Mouse (Mus musculus) large intestine, adult 2 months (tissue): ENCODE measurements at regions not wholly inside any gene's neighbourhood (a gene's known extent, or its start where the extent isn't known, plus 50 kb on each side); places are given as distances from the start of the nearest gene placed in this dataset.

Source experiments
- DNase-seq: peaks from one replicate; pipeline ENCODE4 v3.0.0-alpha.2; 2012; ENCODE audit warnings: low read depth, low spot score
- WGBS: fragments of 180-500 bp; shearing (Covaris S2); methylation state at CpG from one replicate; pipeline ENCODE4 v1.1.7; 2018; 5-methylcytosine and 5-hydroxymethylcytosine counted together

DNA sequence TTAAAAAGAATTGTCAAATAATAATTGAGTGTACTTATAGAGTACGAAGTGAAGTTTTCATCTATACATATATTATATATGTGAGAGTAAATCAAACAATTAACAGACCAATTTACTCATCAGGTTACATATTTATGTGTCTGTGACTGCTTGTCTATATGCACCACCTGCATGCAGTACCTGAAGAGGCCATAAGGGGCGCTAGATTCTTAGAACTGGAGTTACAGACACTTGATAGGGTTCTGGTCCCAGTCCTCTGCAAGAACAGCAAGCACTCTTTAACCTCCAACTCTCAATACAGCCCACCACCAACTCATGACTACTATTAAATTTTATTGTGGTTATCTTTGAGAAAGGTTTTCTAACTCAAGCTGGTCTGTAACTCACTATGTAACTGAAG, 351.7 kb upstream of the Fam241a start:
- DNase-seq, result no peak
- WGBS, result 62% methylated on average over 2 of the region's 2 CpGs

DNA sequence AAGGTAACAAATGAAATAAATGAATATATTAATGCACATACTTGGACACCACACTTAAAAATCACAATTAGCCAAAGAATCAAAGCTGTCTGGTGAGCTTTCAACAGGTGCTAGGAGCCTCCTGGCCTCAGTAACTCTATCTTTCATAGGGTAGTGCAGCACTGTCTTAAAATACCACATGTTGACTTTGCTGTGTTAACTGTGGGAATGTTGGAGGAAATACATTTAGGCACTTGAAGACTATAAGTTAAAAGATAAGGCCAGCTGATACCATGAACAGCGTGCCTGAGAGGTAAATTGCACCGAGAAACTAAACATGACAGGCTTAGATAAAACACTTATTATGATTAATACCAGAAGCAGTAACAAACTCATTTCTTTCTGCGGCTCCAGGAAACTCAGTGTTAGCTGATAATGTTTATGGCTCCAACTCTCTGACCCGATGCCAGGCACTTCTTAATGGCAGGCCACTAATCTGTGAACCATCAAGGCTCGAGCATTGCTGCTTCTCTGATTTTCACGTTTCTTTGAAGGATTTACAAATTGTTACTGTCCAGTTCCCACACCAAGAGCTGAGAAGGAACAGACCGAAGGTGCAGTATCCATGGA, 343.8 kb upstream of the Fam241a start:
- DNase-seq, result no peak
- WGBS, result 25% methylated on average over 7 of the region's 7 CpGs

DNA sequence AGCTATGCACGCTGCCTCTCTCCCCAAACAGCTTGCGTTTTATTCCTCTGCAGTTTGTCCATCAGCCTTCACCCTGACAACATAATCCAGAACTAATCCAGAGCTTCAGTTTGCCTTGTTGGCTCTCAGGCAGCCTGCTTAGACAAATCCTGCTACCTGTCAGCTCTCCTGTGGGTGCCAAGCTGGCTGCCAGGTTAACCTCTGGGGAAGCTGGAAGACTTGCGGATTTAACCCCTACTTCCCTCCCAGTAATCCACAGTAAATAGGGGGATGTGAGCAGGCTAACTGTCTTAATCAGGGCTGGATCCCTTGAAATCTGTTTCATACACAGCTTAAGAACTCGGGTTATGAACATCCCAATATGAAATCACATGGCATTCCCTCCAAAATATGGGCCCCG, 334.3 kb upstream of the Fam241a start:
- no peak for DNase-seq
- WGBS, result 81% methylated on average over 5 of the region's 5 CpGs

DNA sequence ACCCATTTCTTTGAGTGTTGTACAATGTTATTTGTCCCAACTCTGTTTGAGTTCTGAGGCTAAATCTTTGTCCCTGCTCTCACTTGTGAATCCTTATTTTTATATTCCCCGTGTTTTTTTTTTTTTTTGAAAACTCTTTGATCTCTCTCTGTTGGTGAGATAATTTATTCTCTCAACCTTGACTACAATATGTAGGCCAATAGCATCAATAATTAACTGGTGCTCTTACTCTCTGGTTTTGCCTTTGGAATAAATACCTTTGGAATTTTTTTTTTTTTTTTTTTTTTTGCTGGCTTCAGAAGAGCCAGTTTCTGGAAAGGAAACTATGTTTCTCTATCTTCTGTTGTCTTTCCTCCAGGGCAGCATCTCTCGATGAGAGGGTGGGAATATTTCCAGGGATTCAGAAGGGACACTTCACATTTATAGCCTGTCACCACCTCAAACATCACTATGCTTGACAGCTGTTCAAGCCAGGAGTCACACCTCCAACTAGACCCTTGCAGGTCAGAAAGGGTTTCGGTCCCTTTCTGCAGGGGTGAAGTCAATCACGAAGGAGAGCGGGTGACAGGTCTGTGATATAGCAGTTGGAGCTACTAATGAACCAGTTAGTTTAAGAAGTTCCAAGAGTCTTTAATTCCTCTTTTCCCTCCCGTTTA, 330.9 kb upstream of the Fam241a start:
- 65% methylated on average over 6 of the region's 6 CpGs for WGBS
- no peak for DNase-seq

DNA sequence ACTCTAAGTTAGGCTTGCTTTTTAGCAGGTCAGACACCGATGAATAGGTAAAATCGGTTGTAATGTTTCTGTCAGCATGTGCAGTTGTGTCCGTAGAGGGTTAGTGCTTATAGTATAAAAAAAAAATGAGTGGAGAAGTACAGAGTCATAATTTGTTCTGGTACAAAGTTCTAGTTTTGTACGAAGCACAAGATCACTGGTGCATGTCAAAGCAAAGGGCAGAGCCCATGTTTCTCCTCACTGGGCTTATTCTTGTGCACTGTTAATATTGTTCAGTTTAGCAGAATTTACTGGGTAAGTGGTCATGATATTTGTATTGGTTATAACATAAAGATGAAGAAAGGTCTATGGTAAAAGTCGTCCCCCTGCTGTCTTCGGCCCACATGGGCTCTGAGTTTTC, 330.4 kb upstream of the Fam241a start:
- DNase-seq, result no peak
- 87% methylated on average over 6 of the region's 6 CpGs for WGBS

DNA sequence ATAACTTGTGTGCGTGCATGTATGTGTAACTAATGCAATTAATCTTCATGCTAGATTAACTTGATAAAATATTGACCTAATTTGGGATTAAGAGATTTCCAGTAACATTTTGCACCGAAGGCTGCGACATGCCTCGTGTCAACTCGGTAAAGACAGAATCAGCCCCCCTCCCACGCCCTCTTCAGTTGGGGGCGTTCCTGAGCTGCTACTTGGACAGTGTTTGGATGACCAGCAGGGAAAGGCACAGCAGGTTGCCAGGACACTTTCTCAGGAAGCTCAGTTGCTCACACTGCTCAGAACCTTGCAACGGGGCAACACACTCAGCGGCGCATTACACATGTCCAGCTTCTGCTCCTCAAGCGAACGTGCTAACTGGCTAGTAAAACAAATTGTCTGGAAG, 326.2 kb upstream of the Fam241a start:
- no peak for DNase-seq
- WGBS, result 62% methylated on average over 12 of the region's 12 CpGs

DNA sequence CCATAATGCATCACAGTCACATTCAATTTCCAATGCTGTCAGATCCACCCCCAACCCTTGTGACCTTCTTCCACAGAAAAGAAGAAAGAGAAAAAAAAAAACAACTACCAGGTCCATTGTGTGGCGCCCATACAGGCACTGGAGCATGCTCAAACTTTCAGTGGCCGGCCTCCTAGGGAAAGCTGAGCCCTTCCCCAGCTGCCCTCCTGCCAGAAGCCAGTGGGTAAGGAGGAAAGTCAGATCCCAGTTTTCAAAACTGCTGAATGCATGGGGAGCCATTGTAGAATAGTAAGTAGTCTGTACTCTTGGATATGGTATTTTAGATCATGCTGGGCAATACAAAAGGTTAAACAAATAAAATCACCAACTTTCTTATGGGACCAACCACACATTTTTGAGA, 325.5 kb upstream of the Fam241a start:
- WGBS, result 85% methylated on average over 2 of the region's 2 CpGs
- DNase-seq, result no peak

DNA sequence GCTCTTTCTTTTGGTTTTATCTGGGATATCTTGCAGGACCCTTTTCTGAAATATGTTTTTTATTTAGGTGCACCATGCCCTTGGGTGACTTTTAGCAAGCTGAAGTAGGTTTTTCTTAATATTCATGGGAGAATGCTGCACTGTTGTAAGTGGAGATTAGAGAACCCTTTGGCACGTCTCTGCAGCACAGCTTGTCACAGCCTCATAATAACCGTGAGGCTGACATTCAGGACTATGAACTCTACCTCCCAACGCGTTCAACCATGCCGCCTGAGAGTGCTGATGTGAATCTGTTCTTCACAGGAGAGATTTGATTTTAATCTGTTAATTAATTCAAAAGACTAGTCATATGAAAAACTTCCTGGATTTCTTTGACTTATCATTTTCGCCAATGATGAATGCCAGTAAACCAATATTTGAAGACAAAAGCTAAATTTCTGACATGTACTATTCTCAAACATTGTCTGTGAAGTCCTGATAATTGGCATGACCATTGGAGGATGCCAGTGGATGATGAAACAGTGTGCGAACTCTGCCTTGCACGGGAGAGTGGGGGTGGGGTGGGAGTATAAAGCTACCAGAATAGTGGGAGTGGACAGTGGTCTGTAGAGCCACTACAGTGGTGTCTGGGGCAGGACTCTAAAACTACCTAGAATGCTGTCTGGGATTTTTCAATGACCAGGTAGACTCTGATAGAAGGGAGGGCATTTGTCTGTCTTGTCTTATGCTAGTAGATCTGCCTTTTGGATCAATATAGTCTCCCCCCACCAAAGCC, 324.8 kb upstream of the Fam241a start:
- no peak for DNase-seq
- WGBS, result 86% methylated on average over 8 of the region's 8 CpGs

DNA sequence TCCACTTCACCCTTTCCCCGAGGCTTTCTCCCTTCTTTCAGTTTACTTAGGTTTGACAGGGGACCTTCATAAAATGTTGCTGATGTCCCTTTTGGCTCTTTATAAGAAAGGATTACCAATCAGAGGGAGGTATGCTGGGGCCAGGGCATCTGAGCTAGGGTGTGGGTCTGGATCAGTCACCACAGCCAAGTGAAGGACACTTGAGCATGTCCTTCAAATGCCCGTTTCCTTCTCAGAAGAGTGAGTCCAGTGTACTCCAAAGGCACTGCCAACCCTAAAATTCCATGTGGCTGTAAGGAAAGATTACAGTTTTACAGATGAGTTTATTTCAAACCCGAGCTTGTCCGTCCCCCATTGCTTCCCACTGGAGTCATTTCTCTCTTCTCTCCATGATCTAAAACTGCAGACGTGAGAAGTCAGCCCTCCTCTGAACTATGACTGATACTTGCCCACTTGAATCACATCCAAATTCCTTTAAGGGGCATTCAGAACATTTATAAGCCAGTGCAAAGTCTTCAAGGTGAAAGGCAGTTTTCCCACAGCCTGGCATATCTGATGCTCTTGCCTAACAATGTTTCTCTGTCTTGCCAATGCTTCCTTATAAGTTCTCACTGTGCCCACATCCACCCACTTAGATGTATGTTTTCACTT, 321.8 kb upstream of the Fam241a start:
- no peak for DNase-seq
- 58% methylated on average over 5 of the region's 5 CpGs for WGBS

DNA sequence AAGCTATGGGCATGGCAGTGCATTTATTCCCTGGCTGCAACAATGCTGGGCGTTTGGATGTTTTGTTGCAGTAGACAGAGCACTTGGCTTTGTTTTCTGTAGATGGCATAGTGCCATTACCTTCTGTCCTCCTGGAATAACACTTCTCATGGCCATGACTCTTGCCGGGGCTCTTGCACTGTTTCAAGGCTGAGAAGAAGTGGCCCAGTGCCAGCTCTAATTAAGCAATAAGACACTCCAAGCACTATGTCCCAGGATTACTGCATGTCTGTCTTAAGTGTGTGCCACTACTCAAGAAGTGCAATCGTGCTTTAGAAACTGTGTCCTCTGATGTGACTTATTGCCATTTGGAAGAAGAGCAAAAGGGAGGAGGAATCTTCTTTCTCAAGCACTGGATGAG, 316.1 kb upstream of the Fam241a start:
- WGBS, result 14% methylated on average over 3 of the region's 3 CpGs

DNA sequence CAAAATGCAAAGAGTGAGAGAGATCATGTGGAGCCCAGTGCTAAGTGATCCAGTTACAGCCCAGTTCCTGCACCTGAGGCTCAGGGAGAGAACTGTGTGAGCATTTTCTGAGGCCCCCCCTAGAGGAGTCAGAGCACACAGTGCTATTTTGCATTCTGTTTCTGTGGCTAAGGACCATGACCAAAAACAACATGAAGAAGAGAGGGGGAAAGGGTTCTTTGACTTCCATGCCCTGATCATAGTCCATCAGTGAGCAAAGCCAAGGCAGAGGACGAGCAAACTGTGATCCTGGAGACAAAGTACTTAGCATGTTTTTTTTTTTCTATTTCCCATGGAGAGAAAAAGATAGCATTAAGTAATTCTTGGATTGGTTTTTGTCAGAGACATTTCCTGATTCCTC, 314.5 kb upstream of the Fam241a start:
- WGBS, result 46% methylated on average over 1 of the region's 1 CpGs
- DNase-seq, result no peak

More for the DNA sequence above, 316.1 kb upstream of the Fam241a start:
- no peak for DNase-seq

DNA sequence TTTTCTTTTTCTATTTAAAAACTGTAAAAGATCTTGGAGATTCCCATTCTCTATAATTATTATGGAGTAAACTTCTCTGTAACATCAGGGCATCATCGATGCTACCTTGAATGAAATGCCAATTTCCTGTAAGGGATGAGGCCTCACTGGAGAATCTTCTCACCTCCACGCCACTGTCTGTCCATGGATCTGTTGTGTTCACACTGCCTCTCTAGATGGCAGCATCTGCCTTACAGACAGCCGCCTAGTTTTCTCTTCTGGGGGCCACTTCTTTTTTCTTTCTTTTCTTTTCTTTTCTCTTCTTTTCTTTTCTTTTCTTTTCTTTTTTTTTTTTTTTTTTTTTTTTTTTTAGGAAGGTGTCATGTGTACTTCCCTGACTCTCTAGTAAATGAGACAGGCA, 310.8 kb upstream of the Fam241a start:
- WGBS, result 60% methylated on average over 3 of the region's 3 CpGs
- DNase-seq, result no peak

DNA sequence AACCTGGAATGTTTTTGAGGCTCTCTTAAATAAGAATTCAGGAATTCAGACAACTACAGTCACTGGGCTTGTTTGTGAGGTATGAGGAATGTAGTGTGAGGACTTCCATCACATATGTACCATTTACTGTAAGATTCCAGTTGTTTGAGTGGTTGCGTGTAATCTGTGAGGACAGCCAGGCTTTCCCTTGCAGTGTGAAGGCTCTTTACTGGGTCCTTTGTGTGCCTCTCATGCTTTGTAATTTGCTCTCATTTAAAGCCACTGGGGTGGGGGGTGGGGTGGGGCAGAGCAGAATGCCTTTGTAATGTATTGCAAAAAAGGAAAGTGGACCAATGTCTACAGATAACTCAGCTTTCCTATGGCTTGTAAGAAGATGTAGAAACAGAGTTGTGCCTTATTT, 310.4 kb upstream of the Fam241a start:
- 96% methylated on average over 1 of the region's 1 CpGs for WGBS
- DNase-seq, result no peak

DNA sequence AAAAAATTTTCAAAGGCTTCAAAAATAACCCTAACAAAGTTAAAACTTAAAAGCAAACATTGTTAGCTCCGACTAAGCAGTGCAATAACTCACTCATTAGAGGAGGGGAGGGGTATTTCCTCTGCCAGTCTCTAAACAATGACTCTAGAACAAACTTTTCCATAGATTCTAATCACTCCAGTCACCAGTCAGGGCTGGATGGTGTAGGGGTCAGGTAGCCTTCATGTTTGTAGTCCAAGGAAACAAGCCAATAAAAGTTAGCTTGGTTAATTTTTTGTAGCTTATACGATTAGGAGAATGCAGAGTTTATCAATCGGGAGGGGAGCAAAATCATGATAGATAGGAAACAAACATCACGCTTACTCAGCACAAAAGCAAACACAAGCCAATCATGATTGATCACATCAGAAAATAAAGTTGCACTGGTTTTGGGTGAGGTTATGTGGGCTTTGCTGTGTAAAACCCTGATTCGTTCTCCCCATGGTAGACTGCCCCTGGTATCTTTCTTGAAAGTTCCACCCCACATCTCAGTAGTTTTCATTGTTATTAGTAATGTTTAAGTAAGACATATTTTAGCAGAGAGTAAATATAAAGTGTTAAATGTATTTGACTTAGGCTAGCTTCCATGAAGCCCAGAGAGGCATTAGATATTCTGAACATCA, 304.6 kb upstream of the Fam241a start:
- WGBS, result 37% methylated on average over 5 of the region's 5 CpGs
- DNase-seq, result no peak

DNA sequence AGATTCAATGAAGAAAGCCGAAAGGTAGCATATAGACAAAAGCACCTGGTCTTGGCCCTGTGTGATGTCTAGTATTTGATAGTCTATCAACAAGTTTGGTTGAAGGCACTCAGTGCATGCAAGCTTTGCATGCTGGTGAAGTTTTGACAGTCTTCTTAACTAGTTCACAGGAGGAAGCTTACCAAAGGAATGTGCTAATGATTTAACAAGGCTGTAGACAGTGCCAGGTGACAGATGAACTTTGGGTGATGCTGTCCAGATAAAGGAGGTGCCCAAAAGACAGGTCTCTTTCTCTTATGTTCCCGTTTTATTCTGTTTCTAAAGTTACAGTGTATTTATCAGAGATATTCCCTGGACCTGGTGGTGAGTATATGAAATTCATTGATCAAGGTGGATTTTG, 303.3 kb upstream of the Fam241a start:
- no peak for DNase-seq
- WGBS, result 83% methylated on average over 2 of the region's 2 CpGs

DNA sequence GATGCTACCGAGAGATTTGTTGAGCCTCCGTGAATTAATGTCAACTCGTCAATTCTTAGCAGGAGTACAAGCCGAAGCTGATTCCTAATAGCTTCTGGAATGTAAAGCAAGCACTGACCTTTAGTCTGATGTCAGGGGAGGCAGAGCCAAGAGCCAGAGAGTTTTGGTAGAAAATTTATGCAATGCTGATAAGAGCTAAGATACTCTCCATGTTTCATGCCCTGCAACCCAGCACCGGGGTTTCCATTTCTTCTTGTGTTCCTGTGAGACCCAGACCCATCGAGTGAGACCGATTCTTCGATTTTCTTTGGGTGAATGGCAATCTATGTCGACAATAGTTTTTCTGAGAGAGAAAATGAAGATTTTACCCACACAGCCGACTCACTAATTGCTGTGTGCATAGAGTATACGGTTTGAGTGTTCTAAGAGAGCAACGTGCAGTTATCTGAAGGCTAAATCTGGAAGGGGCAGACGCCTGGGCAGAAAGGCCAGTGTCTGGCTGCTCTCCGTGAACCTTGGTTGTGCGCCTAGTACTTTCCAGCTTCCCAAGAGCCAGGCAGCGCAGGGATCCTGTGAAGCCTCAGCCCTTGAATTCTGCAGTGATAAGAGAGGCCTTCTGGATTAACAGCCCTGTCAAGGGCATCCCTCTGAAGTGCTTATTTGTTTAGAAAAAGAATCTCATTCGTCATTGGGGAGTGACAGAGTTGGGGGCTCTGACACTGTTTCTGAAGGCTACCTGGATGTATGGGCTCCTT, 296.1 kb upstream of the Fam241a start:
- WGBS, result 55% methylated on average over 17 of the region's 17 CpGs

DNA sequence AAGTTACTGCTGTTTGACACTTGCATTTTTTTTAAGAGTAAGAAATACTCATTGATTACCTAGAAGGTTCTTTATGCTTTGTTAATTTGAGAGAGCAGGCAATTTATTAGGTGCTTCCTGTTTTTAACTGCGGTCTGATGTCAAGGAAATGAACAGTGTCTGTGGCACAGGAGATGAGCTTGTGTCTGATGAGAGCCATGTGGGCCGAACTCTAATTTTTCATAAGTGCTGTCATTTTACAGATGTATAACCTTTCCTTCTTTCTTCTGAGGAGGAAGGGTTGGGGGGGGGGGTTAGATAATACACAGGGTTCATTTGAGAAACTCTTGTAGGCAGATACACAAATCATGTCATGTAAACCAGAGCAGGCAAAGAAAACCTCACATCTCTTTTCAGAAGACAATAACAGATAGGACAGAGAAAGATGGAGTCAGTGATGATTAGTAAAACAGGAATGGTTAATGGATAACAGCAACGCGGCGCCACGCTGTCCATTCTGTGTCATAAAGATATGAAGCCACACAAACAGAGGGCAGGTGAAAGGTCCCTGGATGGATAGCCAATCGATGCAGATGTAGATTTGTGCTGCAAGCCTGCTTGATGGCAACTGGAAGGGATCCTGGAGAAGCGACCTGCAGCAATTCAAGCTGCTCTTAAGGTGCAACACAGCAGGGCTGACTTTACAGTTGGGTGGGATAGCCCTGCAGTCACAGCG, 291.4 kb upstream of the Fam241a start:
- WGBS, result 40% methylated on average over 9 of the region's 9 CpGs
- DNase-seq, result no peak

More for the DNA sequence above, 296.1 kb upstream of the Fam241a start:
- DNase-seq, result no peak

DNA sequence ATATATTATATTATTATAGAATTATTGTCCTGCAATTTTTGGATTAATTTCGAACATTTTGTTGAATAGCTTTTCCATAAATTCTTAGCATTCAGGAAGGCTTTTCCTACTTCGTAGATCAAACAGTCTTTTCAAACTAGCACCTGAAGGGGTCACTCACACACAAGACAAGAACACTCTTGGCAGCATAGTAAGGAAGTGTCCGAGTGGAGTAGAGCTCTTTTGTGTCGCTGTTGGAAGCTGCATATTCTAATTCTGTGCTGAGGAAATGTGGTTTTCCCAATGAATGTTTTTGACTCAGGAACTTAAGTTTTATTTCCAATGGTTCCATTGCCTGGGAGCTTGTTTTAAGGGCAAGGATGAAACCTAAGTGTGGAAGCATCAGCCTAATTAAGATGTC, 290.2 kb upstream of the Fam241a start:
- WGBS, result 7% methylated on average over 4 of the region's 4 CpGs
- DNase-seq, result peak; percentile 4
